Mouse (Mus musculus) neural tube, embryonic 13.5 days (tissue): ENCODE data around the gene Pirb. TPM values are rescaled to one million over a fixed set of nuclear protein-coding genes. Genes with fewer than 3 reads are reported as not detected.
"Not testable (repeated sequence)": the region's sequence is repeated elsewhere in the genome, so short reads cannot be mapped to it uniquely, and the experiment has no call there.

Experiments
- ATAC-seq: fragments of 200-750 bp; cut with Nextera tagmentation; 2 replicates; pipeline ENCODE4 v1.8.0; 2017; ENCODE audit warnings: low read depth, mild to moderate bottlenecking, moderate TSS enrichment, moderate library complexity
- H3K27ac ChIP-seq: fragments of 300-500 bp; sonication (generic); replicated peaks from 2 replicates; pipeline ENCODE4 v1.5.1; 2015; ENCODE audit warnings: moderate library complexity, mild to moderate bottlenecking, inconsistent platforms
- H3K27me3 ChIP-seq: fragments of 300-500 bp; sonication (generic); 2 replicates; pipeline ENCODE4 v1.6.1; 2015; ENCODE audit warnings: mild to moderate bottlenecking, inconsistent platforms
- H3K36me3 ChIP-seq: fragments of 300-500 bp; sonication (generic); 2 replicates; pipeline ENCODE4 v1.6.1; 2015; ENCODE audit warnings: mild to moderate bottlenecking, inconsistent platforms
- H3K4me1 ChIP-seq: fragments of 300-500 bp; sonication (generic); replicated peaks from 2 replicates; pipeline ENCODE4 v1.6.1; 2015; ENCODE audit warnings: inconsistent platforms
- H3K4me2 ChIP-seq: fragments of 300-500 bp; sonication (generic); 2 replicates; pipeline ENCODE4 v1.6.1; 2015; ENCODE audit warnings: inconsistent platforms, mild to moderate bottlenecking, moderate library complexity
- H3K4me3 ChIP-seq: fragments of 300-500 bp; sonication (generic); 2 replicates; pipeline ENCODE4 v1.5.1; 2015; ENCODE audit warnings: mild to moderate bottlenecking, inconsistent platforms
- H3K9ac ChIP-seq: fragments of 300-500 bp; sonication (generic); 2 replicates; pipeline ENCODE4 v1.6.1; 2015; ENCODE audit warnings: moderate library complexity, mild to moderate bottlenecking, inconsistent platforms
- H3K9me3 ChIP-seq: fragments of 300-500 bp; sonication (generic); 2 replicates; pipeline ENCODE4 v1.6.1; 2016; ENCODE audit warnings: inconsistent platforms
- WGBS: fragments of 180-500 bp; shearing (Covaris S2); methylation state at CpG from one replicate; pipeline ENCODE4 v1.1.7; 2015; 5-methylcytosine and 5-hydroxymethylcytosine counted together
- polyA plus RNA-seq: library from polyadenylated mRNA; unstranded; fragments of >200 nt; fragmentation: Nextera tagmentation; extraction: Ambion mirVana; gene quantifications from 2 replicates; pipeline ENCODE4 v1.2.1, GENCODE M21; 2015

Gene Pirb
- polyA plus RNA-seq, 1 experiment from 2014 or later = 0.14 TPM

- peaks cover 30% of the 10 kb centered on the region for H3K4me1 ChIP-seq
- no peaks in the 10 kb centered on the region for H3K9me3 ChIP-seq
- H3K9ac ChIP-seq = peak overlapping the region; percentile 93
- WGBS = 0% methylated on average over 20 of the region's 20 CpGs
- peak; percentile 62 for ATAC-seq
- H3K27ac ChIP-seq = peak overlapping the region; percentile 96
- peaks cover 49% of the 10 kb centered on the region for H3K36me3 ChIP-seq
- H3K4me3 ChIP-seq = peak overlapping the region; percentile 90
- H3K27me3 ChIP-seq = no peaks in the 10 kb centered on the region
- H3K4me2 ChIP-seq = peak overlapping the region; percentile 99
Measured at GRCm38 (mm10) chr7:3704475-3704874, 15.7 kb downstream of the Pirb start.

- under 1% methylated on average over 42 of the region's 42 CpGs for WGBS
- H3K4me2 ChIP-seq = peak within 1 kb of the TSS; percentile 99
- H3K27me3 ChIP-seq = no peaks in the 10 kb centered on the region
- peak within 1 kb of the TSS; percentile 93 for H3K9ac ChIP-seq
- peak within 1 kb of the TSS; percentile 96 for H3K27ac ChIP-seq
- peak within 1 kb of the TSS; percentile 90 for H3K4me3 ChIP-seq
- H3K9me3 ChIP-seq = no peaks in the 10 kb centered on the region
- H3K4me1 ChIP-seq = peaks cover 30% of the 10 kb centered on the region
- H3K36me3 ChIP-seq = peaks cover 53% of the 10 kb centered on the region
- ATAC-seq = peak; percentile 93
Measured at GRCm38 (mm10) chr7:3703879-3704441, 16.2 kb downstream of the Pirb start, which contains the start of gene Rps9. Rps9 (plus strand) TSS chr7:3703993.

- Histone ChIP-seq H3K27me3 (no peaks in the 10 kb centered on the region), H3K4me2 (peak overlapping the region; percentile 99), H3K36me3 (peaks cover 58% of the 10 kb centered on the region), H3K4me3 (peak overlapping the region; percentile 90), H3K9ac (peak overlapping the region; percentile 93), H3K9me3 (no peaks in the 10 kb centered on the region), H3K4me1 (peaks cover 30% of the 10 kb centered on the region), H3K27ac (peak overlapping the region; percentile 96)
- WGBS = 19% methylated on average over 6 of the region's 6 CpGs
- ATAC-seq = peak; percentile 54
Measured at GRCm38 (mm10) chr7:3703148-3703878, 16.9 kb downstream of the Pirb start.

- WGBS = 93% methylated on average over 6 of the region's 6 CpGs
- H3K4me1 ChIP-seq = peaks cover 29% of the 10 kb centered on the region
- H3K4me3 ChIP-seq = no peak overlapping the region
- no peak overlapping the region for H3K4me2 ChIP-seq
- H3K27me3 ChIP-seq = no peaks in the 10 kb centered on the region
- H3K27ac ChIP-seq = no peak overlapping the region
- no peak overlapping the region for H3K9ac ChIP-seq
- H3K36me3 ChIP-seq = peaks cover 55% of the 10 kb centered on the region
- no peak for ATAC-seq
- no peaks in the 10 kb centered on the region for H3K9me3 ChIP-seq
Measured at GRCm38 (mm10) chr7:3698471-3698870, 21.7 kb downstream of the Pirb start.

GRCm38 (mm10) chr7:3694949-3695305, 25.3 kb downstream of the Pirb start:
- WGBS = 8% methylated on average over 9 of the region's 9 CpGs
- Histone ChIP-seq H3K4me1 (peaks cover 40% of the 10 kb centered on the region), H3K4me2 (peak overlapping the region; percentile 81), H3K36me3 (peaks cover 43% of the 10 kb centered on the region), H3K27ac (peak overlapping the region; percentile 94), H3K9ac (peak overlapping the region; percentile 92), H3K4me3 (peak overlapping the region; percentile 80)
- H3K27me3 ChIP-seq, H3K9me3 ChIP-seq, ATAC-seq: not testable (repeated sequence)

GRCm38 (mm10) chr7:3694076-3694948, 25.9 kb downstream of the Pirb start:
- under 1% methylated on average over 54 of the region's 55 CpGs for WGBS
- Histone ChIP-seq H3K4me3 (peak overlapping the region; percentile 80), H3K27me3 (no peaks in the 10 kb centered on the region), H3K4me1 (peaks cover 40% of the 10 kb centered on the region), H3K27ac (peak overlapping the region; percentile 94), H3K9ac (peak overlapping the region; percentile 92), H3K9me3 (no peaks in the 10 kb centered on the region), H3K36me3 (peaks cover 38% of the 10 kb centered on the region), H3K4me2 (peak overlapping the region; percentile 81)
- ATAC-seq = peak; percentile 32

- peaks cover 32% of the 10 kb centered on the region for H3K36me3 ChIP-seq
- under 1% methylated on average over 18 of the region's 18 CpGs for WGBS
Measured at GRCm38 (mm10) chr7:3693809-3694075, 26.4 kb downstream of the Pirb start.

GRCm38 (mm10) chr7:3692987-3693808, 27.0 kb downstream of the Pirb start, which contains the start of gene Mboat7:
Mboat7 (minus strand) TSS chr7:3693523.
- peak within 1 kb of the TSS; percentile 80 for H3K4me3 ChIP-seq
- H3K27ac ChIP-seq = peak within 1 kb of the TSS; percentile 94
- under 1% methylated on average over 55 of the region's 55 CpGs for WGBS
- H3K4me2 ChIP-seq = peak within 1 kb of the TSS; percentile 81
- peak within 1 kb of the TSS; percentile 92 for H3K9ac ChIP-seq
- peaks cover 31% of the 10 kb centered on the region for H3K36me3 ChIP-seq
- ATAC-seq = peak; percentile 93
- H3K9me3 ChIP-seq = no peaks in the 10 kb centered on the region
- peaks cover 40% of the 10 kb centered on the region for H3K4me1 ChIP-seq
- H3K27me3 ChIP-seq = no peaks in the 10 kb centered on the region

More at GRCm38 (mm10) chr7:3693809-3694075, 26.4 kb downstream of the Pirb start:
- H3K4me1 ChIP-seq = peaks cover 40% of the 10 kb centered on the region
- H3K4me3 ChIP-seq = peak overlapping the region; percentile 80
- no peaks in the 10 kb centered on the region for H3K9me3 ChIP-seq
- H3K9ac ChIP-seq = peak overlapping the region; percentile 92
- H3K27ac ChIP-seq = peak overlapping the region; percentile 94
- peak overlapping the region; percentile 81 for H3K4me2 ChIP-seq
- ATAC-seq = no peak
- no peaks in the 10 kb centered on the region for H3K27me3 ChIP-seq

- H3K4me2 ChIP-seq = peak within 1 kb of the TSS; percentile 81
- no peaks in the 10 kb centered on the region for H3K9me3 ChIP-seq
- H3K36me3 ChIP-seq = peaks cover 31% of the 10 kb centered on the region
- H3K4me1 ChIP-seq = peaks cover 40% of the 10 kb centered on the region
- under 1% methylated on average over 49 of the region's 49 CpGs for WGBS
- H3K4me3 ChIP-seq = peak within 1 kb of the TSS; percentile 80
- no peaks in the 10 kb centered on the region for H3K27me3 ChIP-seq
- peak; percentile 76; the same call in 1 of the 2 replicates for ATAC-seq
- peak within 1 kb of the TSS; percentile 92 for H3K9ac ChIP-seq
- H3K27ac ChIP-seq = peak within 1 kb of the TSS; percentile 94
Measured at GRCm38 (mm10) chr7:3692382-3692986, 27.7 kb downstream of the Pirb start, which contains the start of gene Tsen34. Tsen34 (plus strand) TSS chr7:3692863.

- H3K27me3 ChIP-seq = no peaks in the 10 kb centered on the region
- H3K9me3 ChIP-seq = no peaks in the 10 kb centered on the region
- ATAC-seq = no peak
- H3K4me1 ChIP-seq = peaks cover 40% of the 10 kb centered on the region
- 39% methylated on average over 3 of the region's 3 CpGs for WGBS
- peak overlapping the region; percentile 92 for H3K9ac ChIP-seq
- peak overlapping the region; percentile 81 for H3K4me2 ChIP-seq
- peak overlapping the region; percentile 94; the same call in 1 of the 2 replicates for H3K27ac ChIP-seq
- peak overlapping the region; percentile 80 for H3K4me3 ChIP-seq
- H3K36me3 ChIP-seq = peaks cover 32% of the 10 kb centered on the region
Measured at GRCm38 (mm10) chr7:3691919-3692318, 28.3 kb downstream of the Pirb start.
